9 mouse cellular contexts compared by ENCODE assay signal in the genomic region with DNA sequence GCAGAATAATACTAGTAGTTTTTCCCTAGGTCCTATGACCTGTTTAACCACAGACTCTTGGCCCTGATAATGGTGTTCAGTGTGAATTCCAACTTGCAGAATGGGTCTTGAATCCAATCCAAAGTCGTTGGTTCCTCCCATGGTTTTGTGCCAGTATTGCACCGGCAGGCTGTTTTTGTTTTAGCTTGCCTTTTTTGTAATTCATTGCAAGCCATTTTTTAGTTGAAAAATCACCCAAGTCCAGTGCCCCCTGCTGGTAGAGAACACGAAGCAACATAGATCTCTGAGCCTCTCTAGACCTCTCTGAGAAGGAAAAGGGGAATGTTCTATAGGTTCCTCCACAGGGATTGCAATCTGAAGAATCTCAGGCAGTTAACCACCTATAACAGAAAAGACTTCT. TPM values are rescaled to one million over a fixed set of nuclear protein-coding genes. Genes with fewer than 3 reads are reported as not detected.
DNase-seq lines count a peak whose midpoint lies in the region; TF ChIP-seq lines count a peak whose summit lies in the region.
"Had no signal": no experiment of that assay in that cellular context is flagged by ENCODE, and none has a peak within 500 bp of the region (broad histone marks: within the 10 kb centered on the region; RNA-seq: fewer than 3 reads in every experiment).

No protein-coding gene starts in this region.

- peak; percentile 63 for TF ChIP-seq CTCF in heart, adult 2 months (IDR thresholded peaks at IDR 0.05)
- no peak for TF ChIP-seq CTCF in thymus, adult 2 months (IDR thresholded peaks at IDR 0.05; ENCODE audit: borderline replicate concordance, control insufficient read depth, extremely low read depth, insufficient read depth, low read length, poor library complexity)

- no peaks in the 10 kb centered on the region for H3K4me1 ChIP-seq in heart, adult 2 months (ENCODE audit: control insufficient read depth, insufficient read depth, low read length)
- no peaks in the 10 kb centered on the region for H3K4me1 ChIP-seq in thymus, adult 2 months (replicated peaks; ENCODE audit: control insufficient read depth, insufficient read depth, low read length)
- H3K4me1 ChIP-seq: neural tube, embryonic 12.5 days had no signal

- DNase-seq in heart, adult 2 months: no peak
- DNase-seq in heart, adult 8-10 months (ENCODE audit: low spot score): no peak
- DNase-seq in thymus, adult 2 months: peak; percentile 25
- DNase-seq in thymus, adult 18-20 months: no peak
- DNase-seq in embryo, embryonic 11.5 days (ENCODE audit: low read depth, low spot score): peak; percentile 3
- peak; percentile 28 for DNase-seq in thymus, postnatal 14 days
- DNase-seq in heart, adult 9 months (ENCODE audit: low spot score in 2 of 2): no peak
- no peak for DNase-seq in cerebellum, adult 9-11 months

- H3K79me2 ChIP-seq in heart, adult 2 months (replicated peaks; ENCODE audit: control insufficient read depth, insufficient read depth, low read length): no peaks in the 10 kb centered on the region

- H3K36me3 ChIP-seq in heart, adult 2 months (ENCODE audit: control insufficient read depth, insufficient read depth, low read length): no peaks in the 10 kb centered on the region
- H3K36me3 ChIP-seq in thymus, adult 2 months (ENCODE audit: control insufficient read depth, insufficient read depth, low read length): no peaks in the 10 kb centered on the region
- H3K36me3 ChIP-seq: neural tube, embryonic 12.5 days had no signal

- H3K27me3 ChIP-seq in heart, adult 2 months (ENCODE audit: control insufficient read depth, insufficient read depth, low read length): no peaks in the 10 kb centered on the region
- H3K27me3 ChIP-seq in thymus, adult 2 months (ENCODE audit: control insufficient read depth, insufficient read depth, low read length): no peaks in the 10 kb centered on the region
- H3K27me3 ChIP-seq: neural tube, embryonic 12.5 days had no signal

- TF ChIP-seq POLR2A in heart, adult 2 months (IDR thresholded peaks at IDR 0.05; ENCODE audit: insufficient read depth, low read depth, low read length): no peak
- no peak for TF ChIP-seq POLR2A in thymus, adult 2 months (IDR thresholded peaks at IDR 0.05; ENCODE audit: control insufficient read depth, extremely low read depth, insufficient read depth, low read length, poor library complexity)

- intact Hi-C loops in heart, adult 2 months (cut with DNase I): no loop called here

- no peak overlapping the region for H3K4me3 ChIP-seq in heart, adult 2 months
- no peak overlapping the region for H3K4me3 ChIP-seq in thymus, adult 2 months (ENCODE audit: control insufficient read depth, insufficient read depth, low read length)
- H3K4me3 ChIP-seq: neural tube, embryonic 12.5 days had no signal

- H3K9ac ChIP-seq in heart, adult 2 months (ENCODE audit: low read depth, low read length): no peak overlapping the region
- H3K9ac ChIP-seq: neural tube, embryonic 12.5 days had no signal

- no peak overlapping the region for H3K27ac ChIP-seq in heart, adult 2 months
- no peak overlapping the region for H3K27ac ChIP-seq in thymus, adult 2 months (ENCODE audit: control insufficient read depth, insufficient read depth, low read length)
- H3K27ac ChIP-seq: neural tube, embryonic 12.5 days had no signal

- WGBS in heart, adult 2 months: 24% methylated on average over 3 of the region's 3 CpGs
- WGBS in thymus, adult 2 months: 12% methylated on average over 3 of the region's 3 CpGs

- no peak for TF ChIP-seq EP300 in heart, adult 2 months (IDR thresholded peaks at IDR 0.05; ENCODE audit: insufficient read depth, low read depth, low read length)

RNA-seq across cellular contexts. Expression of gene 1600015I10Rik, which starts 17.7 kb away (rescaled TPM):
- not detected for total RNA-seq in heart, adult 2 months (2021)
- polyA plus RNA-seq in heart, adult 2 months (2012; rRNA removed): 0.08 and 0.12 TPM in 2 replicates
- not detected for total RNA-seq in heart, adult 8-10 months (2022)
- 0.13 TPM in 1 of 2 replicates, not detected in the other for polyA plus RNA-seq in thymus, adult 2 months (2012; rRNA removed)
- polyA plus RNA-seq: neural tube, embryonic 12.5 days had no signal

RNA-seq across cellular contexts. Expression of gene Aoc1, which starts 39.3 kb away (rescaled TPM):
- total RNA-seq in heart, adult 2 months (2021): not detected
- 0.23 and 1.1 TPM in 2 replicates for polyA plus RNA-seq in heart, adult 2 months (2012; rRNA removed)
- total RNA-seq in heart, adult 8-10 months (2022): not detected
- polyA plus RNA-seq in thymus, adult 2 months (2012; rRNA removed): 10.5 and 11.7 TPM in 2 replicates

Comparison
In these comparisons a context has a peak if more than half of its experiments do, and no peak if none do; other contexts are left out.
1. DNase-seq: peak in thymus, adult 2 months (single experiment), embryo, embryonic 11.5 days (single experiment) and thymus, postnatal 14 days (single experiment); none in heart, adult 2 months (0 of 2), heart, adult 8-10 months (single experiment), thymus, adult 18-20 months (0 of 2), heart, adult 9 months (0 of 2) and cerebellum, adult 9-11 months (single experiment).